In genomic region chr9:100440111-100440790, GRCm38 (mm10) we compare ENCODE assay signal across 8 mouse cellular contexts. TPM values are rescaled to one million over a fixed set of nuclear protein-coding genes. Genes with fewer than 3 reads are reported as not detected.
DNase-seq lines count a peak whose midpoint lies in the region; ATAC-seq and TF ChIP-seq lines count a peak whose summit lies in the region.

No protein-coding gene starts in this region.

- H3K4me1 ChIP-seq in heart, embryonic 12.5 days (replicated peaks) = peaks cover 3% of the 10 kb centered on the region; the same call in 1 of the 2 replicates

- WGBS in heart, embryonic 12.5 days = 44% methylated on average over 9 of the region's 9 CpGs

- H3K27me3 ChIP-seq in heart, embryonic 12.5 days (replicated peaks) = no peaks in the 10 kb centered on the region
- H3K27me3 ChIP-seq in myocyte (ENCODE audit: control insufficient read depth, insufficient read depth, insufficient read length) = no peaks in the 10 kb centered on the region

- no peak overlapping the region for H3K9ac ChIP-seq in heart, embryonic 12.5 days

- H3K4me3 ChIP-seq in heart, embryonic 12.5 days = no peak overlapping the region
- H3K4me3 ChIP-seq in myocyte = no peak overlapping the region

- H3K27ac ChIP-seq in heart, embryonic 12.5 days (ENCODE audit: poor library complexity, severe bottlenecking) = peak overlapping the region; percentile 31; the same call in 1 of the 2 replicates

- no peaks in the 10 kb centered on the region for H3K9me3 ChIP-seq in heart, embryonic 12.5 days (replicated peaks)

- TF ChIP-seq POLR2A in brain, embryonic 14.5 days (IDR thresholded peaks at IDR 0.05; ENCODE audit: borderline replicate concordance, extremely low read depth, insufficient read depth, insufficient read length, poor library complexity, severe bottlenecking) = no peak
- no peak for TF ChIP-seq POLR2A in myocyte (IDR thresholded peaks at IDR 0.05; ENCODE audit: insufficient read length, low read depth)

- no peak for TF ChIP-seq CTCF in brain, embryonic 14.5 days (IDR thresholded peaks at IDR 0.05; ENCODE audit: borderline replicate concordance, extremely low read depth, insufficient read depth, insufficient read length)

- H3K4me2 ChIP-seq in heart, embryonic 12.5 days = no peak overlapping the region
- peak overlapping the region; percentile 49 for H3K4me2 ChIP-seq in myocyte (ENCODE audit: low read depth)

- DNase-seq in left cerebral cortex, adult 18-20 months (ENCODE audit: low spot score in 2 of 2) = peak; percentile 15 to 34
- DNase-seq in left cerebral cortex, adult 11 months (ENCODE audit: low spot score) = no peak
- peak; percentile 96 for DNase-seq in brain, embryonic 14.5 days (ENCODE audit: low read depth)
- peak; percentile 50 to 78 for DNase-seq in left cerebral cortex, postnatal 14 days (ENCODE audit: low spot score in 2 of 2)
- DNase-seq in yolk sac, embryonic 10.5 days (ENCODE audit: low spot score) = no peak

- no peak; the same call in 1 of the 2 replicates for ATAC-seq in heart, embryonic 12.5 days (ENCODE audit: insufficient number of reproducible peaks, low FRiP score)
- no peak for ATAC-seq in activated CD4-positive, CD25-positive, alpha-beta regulatory T cell, adult 4 months

- intact Hi-C loops in left cerebral cortex, postnatal 14 days (cut with DNase I) = loop anchor here (10.0 kb wide), 1 partner anchor 675 kb away; no protein-coding TSS in a partner anchor

- H3K36me3 ChIP-seq in heart, embryonic 12.5 days = no peaks in the 10 kb centered on the region
- H3K36me3 ChIP-seq in myocyte (ENCODE audit: control insufficient read depth, insufficient read depth) = no peaks in the 10 kb centered on the region

- no peak overlapping the region for H3ac ChIP-seq in myocyte (ENCODE audit: control insufficient read depth, insufficient read length)

- H3K79me2 ChIP-seq in myocyte (ENCODE audit: control insufficient read depth, insufficient read depth) = no peaks in the 10 kb centered on the region

TF ChIP-seq in myocyte, 11 proteins besides CTCF, POLR2A, EP300 and RAD21:
- no peak for TF ChIP-seq E2F4 (IDR thresholded peaks at IDR 0.05; ENCODE audit: insufficient read depth)
- TF ChIP-seq MYOD1 (IDR thresholded peaks at IDR 0.05; ENCODE audit: control insufficient read depth in 1 of 3, insufficient read length in 2 of 3, low read depth in 2 of 3) = no peak
- no peak for TF ChIP-seq TCF3 (IDR thresholded peaks at IDR 0.05; ENCODE audit: insufficient read length, low read depth)
- no peak for TF ChIP-seq TCF12 (IDR thresholded peaks at IDR 0.05; ENCODE audit: insufficient read depth, poor library complexity, severe bottlenecking)
- TF ChIP-seq POLR2AphosphoS2 (IDR thresholded peaks at IDR 0.05; ENCODE audit: insufficient read length, low read depth) = no peak
- no peak for TF ChIP-seq REST (IDR thresholded peaks at IDR 0.05; ENCODE audit: insufficient read depth, insufficient read length)
- TF ChIP-seq MYOG (IDR thresholded peaks at IDR 0.05; ENCODE audit: control insufficient read depth in 1 of 3, insufficient read depth in 1 of 3, insufficient read length in 2 of 3, low read depth in 2 of 3) = no peak
- TF ChIP-seq SRF (IDR thresholded peaks at IDR 0.05; ENCODE audit: control insufficient read depth, insufficient read length, low read depth) = no peak
- no peak for TF ChIP-seq CEBPB (IDR thresholded peaks at IDR 0.05; ENCODE audit: insufficient read depth, poor library complexity, severe bottlenecking)
- TF ChIP-seq USF1 (IDR thresholded peaks at IDR 0.05; ENCODE audit: low read depth) = no peak
- TF ChIP-seq MAX (IDR thresholded peaks at IDR 0.05; ENCODE audit: low read depth) = no peak

RNA-seq across cellular contexts. Expression of gene Il20rb, which starts 46.3 kb away (rescaled TPM):
- under 1 TPM; 0.23 to 0.30 TPM for total RNA-seq in left cerebral cortex, adult 18-20 months (2021)
- 2.2 and 2.4 TPM in 2 replicates for polyA plus RNA-seq in brain, embryonic 14.5 days (2012; rRNA removed)
- 0.59 and 0.65 TPM in 2 replicates for polyA plus RNA-seq in heart, embryonic 12.5 days (2016; fragmentation: Nextera tagmentation; extraction: Ambion mirVana)
- under 1 TPM; 0.26 to 0.66 TPM for total RNA-seq in left cerebral cortex, postnatal 14 days (2021)
- 0.40 TPM for polyA plus RNA-seq in myocyte (2012; fragmentation: generic; extraction: Trizol)
- 1 to 10 TPM; 1.6 to 2.1 TPM for polyA plus RNA-seq in activated CD4-positive, CD25-positive, alpha-beta regulatory T cell, adult 4 months (2017; shearing (Covaris generic))

Comparison
In these comparisons a context has a peak if more than half of its experiments do, and no peak if none do; other contexts are left out.
1. DNase-seq: peak in left cerebral cortex, adult 18-20 months (2 of 2), brain, embryonic 14.5 days (single experiment) and left cerebral cortex, postnatal 14 days (2 of 2); none in left cerebral cortex, adult 11 months (single experiment) and yolk sac, embryonic 10.5 days (single experiment).